Mouse (Mus musculus): ENCODE data around the gene Vps26a.

DNA sequence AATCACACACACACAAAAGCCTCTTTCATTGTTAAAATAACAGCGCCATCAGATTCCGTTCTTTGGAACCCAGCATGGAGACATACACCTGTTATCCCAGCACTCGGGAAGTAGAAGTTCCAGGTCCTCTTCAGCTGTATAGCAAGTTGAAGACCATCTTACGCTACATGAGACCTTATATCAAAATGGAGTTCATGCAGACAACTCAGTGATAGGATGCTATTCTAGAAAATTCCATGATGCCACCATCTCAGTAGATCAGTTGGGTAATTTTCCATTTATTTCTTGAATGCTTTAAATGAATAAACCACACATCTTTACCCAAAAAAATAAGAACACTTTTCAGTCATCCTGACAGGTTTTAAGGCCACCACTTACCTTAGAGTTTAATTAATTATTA lies 20.5 kb upstream of the Vps26a start:
- TF ChIP-seq POLR2A (IDR thresholded peaks at IDR 0.05; ENCODE audit: insufficient read length, low read depth) (no peak), POLR2AphosphoS2 (IDR thresholded peaks at IDR 0.05; ENCODE audit: insufficient read length, low read depth) (no peak), TCF12 (IDR thresholded peaks at IDR 0.05; ENCODE audit: insufficient read depth, poor library complexity, severe bottlenecking) (no peak), E2F4 (IDR thresholded peaks at IDR 0.05; ENCODE audit: insufficient read depth) (no peak)
